Mouse (Mus musculus) inflammation-experienced regulatory T-cells, adult 6 months (primary cell): Measurements from ENCODE around the gene Dffb. TPM values are rescaled to one million over a fixed set of nuclear protein-coding genes. Genes with fewer than 3 reads are reported as not detected.
A peak's percentile ranks its signal among the peaks of the same experiment; 100 is the strongest.
"Not testable (repeated sequence)": the region's sequence is repeated elsewhere in the genome, so short reads cannot be mapped to it uniquely, and the experiment has no call there.

Source experiments
- ATAC-seq: one replicate; pipeline ENCODE4 v1.8.0; 2017
- polyA plus RNA-seq, 3 experiments: library from polyadenylated mRNA; unstranded; fragments of 100-300 nt; shearing (Covaris generic); gene quantifications; one replicate each; pipeline ENCODE4 v1.2.1; 2017

Gene Dffb
- polyA plus RNA-seq, 3 experiments from 2014 or later = 14.3 to 15.9 (median 15.5) TPM

DNA sequence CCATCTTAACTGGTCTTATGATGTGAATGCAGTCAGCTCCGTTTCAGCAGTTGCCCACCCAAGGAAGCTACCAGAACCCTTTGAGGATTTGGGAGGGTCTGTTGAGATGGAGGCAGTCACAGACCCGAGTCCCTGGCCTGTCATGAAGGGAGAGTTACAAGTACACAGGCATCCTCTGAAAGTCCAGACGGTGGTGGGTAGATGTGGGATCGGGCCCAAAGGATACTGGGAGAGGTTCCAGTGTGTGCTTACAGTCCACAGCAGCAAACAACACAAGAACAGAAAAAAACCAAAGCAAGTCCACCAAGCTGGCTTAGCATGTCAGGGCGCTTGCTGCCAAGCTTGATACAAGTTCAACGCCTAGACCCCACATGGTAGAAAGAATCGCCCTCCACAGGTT, 12.3 kb downstream of the Dffb start:
- no peak for ATAC-seq

DNA sequence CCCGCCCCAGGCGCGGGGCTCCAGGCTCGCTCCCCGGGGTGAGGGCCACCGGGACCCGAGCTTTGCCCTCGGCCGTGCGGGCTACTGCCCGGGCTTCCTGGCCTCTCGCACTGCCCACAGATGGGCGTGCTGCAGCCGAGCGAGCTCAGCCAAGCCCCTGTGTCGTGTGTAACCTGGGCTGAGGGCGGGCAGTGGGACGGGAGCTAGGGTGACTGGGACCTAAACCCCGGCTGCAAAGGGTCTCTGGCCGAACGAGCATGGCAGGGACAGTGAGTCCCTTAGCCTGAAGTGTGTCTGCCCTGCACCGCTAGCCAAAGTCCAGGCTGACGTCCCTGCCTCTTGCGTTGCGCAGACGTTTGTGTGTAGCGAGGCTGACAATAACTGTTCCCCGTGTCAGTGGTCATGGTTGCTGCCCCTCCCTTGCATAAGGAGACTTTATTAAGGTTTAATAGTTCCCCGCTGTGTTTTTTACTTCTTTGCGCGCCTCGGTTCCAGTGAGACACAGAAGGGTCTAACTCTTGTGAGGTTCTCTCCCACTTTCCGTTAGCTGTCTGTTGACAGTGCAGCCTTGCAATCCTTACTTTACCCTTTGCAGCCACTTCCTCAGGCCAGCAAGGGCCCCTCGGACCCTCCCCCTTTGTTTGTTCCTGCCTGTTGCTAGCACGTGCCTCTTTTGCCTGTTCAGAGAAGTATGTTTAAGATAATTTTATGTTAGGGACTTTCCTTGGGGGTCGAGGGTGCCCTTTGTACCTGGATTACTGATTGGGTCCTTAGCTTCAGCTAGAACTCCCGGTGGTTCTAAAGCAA, 17.3 kb downstream of the Dffb start:
- no peak for ATAC-seq

DNA sequence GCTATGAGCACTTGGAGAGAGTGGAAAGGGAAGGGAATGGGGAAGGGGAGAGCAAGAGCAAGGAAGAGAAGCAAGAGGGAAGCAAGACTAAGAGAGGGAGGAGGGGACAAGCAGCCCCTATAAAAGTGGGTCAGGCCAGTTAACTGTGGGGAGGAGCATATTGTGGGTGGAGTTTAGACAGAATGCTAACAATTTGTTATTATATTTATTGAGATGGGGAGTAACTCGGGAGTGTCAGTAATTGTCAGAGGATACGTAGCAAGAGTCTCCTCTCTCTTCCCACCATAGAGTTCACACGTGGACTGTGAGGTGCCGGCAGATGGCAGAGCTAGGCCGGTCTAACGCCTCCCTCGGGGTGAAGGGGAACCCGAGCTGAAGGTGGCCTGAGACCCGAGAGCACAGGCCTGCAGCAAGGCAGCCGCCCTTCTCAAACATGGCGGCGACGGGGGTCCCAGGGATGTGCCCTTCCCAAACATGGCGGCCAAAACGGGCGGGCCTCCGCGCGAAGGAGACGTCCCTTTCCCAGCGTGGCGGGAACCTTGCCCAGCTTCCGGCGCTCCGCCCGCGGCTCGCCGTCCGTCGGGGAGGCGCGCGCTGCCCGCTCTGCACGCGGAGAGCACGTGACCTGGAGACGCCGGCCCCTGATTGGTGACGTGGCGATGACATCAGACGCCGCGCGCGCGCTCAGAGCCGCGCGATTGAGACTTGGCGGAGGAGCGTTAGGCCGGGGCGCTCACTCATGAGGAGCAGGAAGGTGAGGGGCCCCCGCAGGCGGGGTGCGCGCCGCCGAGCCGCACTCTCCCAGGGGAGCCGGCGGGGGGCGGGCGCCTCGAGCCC, 18.1 kb downstream of the Dffb start, which contains the start of gene A430005L14Rik:
Gene A430005L14Rik, plus strand, starts transcription at position 669 of the 837 bp plus-strand sequence.
- ATAC-seq = peak; percentile 96

DNA sequence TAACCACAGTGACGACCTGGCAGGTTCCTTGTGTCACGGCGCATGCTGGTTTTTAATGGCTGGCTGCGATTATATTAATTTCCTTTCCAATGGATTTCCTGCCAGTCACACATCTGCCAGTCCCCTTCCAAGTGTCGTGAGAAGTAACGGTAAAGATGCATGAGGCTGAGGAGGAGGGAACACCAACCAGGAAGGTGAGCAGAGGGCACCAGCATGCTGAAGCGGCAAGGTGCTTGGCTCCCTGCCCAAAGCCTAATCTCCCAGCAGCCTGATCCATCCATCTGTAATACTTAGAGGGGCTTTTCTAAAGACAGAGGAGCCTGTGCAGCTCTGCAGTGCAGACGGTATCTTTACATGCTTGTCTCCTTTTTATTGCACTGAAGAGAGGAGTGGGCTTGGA, 19.3 kb downstream of the Dffb start:
- ATAC-seq = no peak

DNA sequence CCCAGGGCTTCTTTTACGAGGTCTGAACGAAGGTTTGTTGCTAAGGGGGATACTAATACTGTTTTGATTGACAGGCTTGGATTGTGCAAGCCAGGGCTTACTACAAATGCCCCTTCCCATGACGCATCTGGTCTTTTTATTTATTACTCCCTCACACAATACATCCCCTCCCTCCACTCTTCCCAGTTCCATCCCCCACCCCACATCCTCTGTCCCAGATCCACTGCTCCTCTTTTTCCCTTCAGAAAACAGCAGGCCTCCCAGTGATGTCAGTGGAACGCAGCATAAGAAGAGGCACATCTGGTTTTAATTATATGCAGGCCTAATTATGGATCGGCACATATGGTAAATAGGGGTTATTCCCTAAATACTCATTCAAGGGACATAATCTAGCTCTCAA, 23.2 kb downstream of the Dffb start:
- ATAC-seq = no peak

DNA sequence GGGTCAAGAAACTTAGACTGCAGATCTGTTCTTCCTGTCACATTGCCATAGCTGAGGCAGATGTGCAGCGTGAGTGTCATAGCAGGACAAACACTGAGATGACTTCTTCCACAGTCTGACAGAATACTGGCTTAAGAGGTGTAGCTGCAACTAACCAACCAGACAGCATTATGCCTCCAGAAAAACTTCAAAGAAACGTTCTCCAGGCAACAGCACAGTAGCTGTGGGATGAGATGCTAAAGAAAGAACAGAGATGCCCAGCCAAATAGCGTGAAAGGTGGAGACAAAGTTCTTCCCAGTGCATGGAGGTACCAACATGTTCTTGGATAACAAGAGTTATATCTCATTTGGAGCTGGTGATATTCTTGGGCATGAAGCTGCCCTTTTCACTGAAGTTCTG, 23.8 kb downstream of the Dffb start:
- ATAC-seq = no peak

DNA sequence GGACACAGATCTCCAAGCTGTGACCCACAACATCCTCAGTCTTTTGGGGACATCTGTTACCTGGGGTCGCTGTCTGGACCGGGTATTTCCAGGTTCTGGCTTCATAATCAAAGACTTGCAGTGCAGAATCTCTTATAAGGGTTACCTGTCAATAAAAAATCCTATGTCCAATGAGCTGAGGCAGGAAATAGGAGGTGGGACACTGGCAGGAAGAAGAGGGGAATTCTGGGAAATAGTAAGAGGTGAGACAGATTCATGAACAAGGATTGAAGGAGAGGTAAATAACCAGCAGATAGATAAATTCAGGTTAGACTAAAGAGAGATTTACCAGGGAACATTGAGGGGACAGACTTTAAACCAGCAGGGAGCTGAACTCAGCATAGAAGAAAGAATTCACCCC, 24.6 kb downstream of the Dffb start:
- ATAC-seq = no peak

DNA sequence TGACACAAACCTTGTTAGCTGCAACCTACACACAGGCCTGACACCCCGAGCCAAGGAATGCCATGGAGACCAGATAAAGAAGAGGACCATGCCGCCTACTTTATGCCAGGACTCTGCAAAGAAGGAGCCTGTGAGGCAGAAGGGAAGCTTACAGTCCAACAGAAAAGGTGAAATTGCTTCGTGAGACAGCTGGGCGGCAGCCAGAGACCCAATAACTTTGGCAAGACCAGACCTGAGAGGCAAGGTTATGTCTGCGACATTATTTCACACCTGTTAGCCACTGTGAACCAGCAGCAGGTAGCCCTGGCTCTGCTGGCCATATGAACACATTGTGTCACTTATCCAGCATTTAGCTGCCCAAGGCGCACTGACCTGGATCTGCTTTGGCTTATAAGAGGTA, 29.2 kb downstream of the Dffb start:
- no peak for ATAC-seq

DNA sequence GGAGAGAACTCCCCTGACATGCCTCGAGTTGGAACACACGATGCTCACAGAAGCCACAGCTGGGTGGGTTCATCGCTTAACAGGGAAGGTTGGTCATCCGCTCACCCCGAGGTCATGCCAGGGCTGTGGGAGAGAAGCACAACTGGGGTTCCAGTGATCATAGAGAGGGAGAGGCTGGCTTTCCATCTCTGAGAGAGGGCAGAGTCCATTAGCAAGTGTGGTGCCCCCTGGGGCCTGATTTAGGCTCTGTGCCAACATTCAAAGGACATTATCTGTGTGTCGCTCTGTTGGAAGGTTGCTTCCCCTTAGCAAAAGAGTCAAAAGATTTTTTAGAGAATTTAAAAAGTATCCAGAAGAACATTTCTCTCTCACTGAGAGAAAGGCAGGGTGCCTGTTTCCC, 30.7 kb downstream of the Dffb start:
- ATAC-seq = no peak

DNA sequence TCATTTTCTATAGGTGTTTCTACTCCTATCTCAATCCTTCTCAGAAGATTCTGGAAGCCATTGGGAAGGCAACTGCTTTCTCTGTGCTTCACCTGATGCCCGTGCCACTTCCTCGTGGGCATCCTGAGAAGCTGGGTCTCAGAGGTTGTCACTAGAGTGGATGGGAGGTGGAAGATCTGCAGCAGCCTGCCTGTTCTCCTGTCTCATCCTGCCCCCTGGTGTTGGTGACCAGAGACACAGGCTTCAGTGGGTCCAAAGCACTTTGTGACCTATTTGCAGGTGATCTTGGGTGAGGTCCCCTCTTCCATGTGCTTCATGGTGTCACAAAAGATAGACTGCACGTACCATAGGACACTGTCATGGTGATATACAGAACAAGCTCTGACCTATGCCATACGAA, 31.7 kb downstream of the Dffb start:
- ATAC-seq = no peak

DNA sequence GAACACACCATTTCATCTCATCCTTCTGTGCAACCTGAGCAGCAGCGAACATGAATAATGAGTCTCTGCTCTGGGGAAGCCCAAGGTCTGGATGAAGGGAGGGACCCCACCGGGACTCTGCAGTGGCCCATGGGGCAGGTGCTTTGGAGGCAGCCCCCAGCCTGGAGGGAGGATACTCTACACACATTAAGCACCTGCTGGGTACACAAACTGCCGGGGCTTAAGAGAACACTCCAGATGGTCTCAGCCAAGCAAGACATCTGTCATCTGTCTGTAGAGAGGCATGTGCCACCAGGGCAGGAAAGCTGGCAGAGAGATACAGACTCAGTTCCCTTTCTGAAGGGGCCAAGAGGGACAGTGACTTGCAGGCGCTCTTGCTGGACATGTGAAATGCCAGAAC, 45.0 kb downstream of the Dffb start:
- ATAC-seq = no peak

DNA sequence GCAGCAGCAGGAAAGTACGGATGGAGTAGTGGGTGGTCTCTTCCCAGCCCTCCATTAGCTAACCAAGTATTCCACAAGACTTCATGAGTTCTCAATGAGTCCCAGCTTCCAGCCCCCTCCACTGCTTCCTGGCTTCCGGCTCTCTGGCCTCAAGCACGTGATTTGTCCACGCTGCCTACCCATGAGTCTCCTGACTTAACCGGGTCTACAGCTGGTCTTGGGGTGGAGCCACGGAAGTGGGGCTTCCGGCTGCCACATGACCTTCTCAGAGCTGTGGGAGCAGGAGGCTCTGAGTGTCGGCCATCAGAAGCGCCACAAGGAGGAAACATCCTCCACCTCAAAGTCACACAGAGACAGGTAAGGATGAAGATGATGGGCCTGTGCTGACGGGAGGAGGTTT, 45.5 kb downstream of the Dffb start:
- no peak for ATAC-seq

DNA sequence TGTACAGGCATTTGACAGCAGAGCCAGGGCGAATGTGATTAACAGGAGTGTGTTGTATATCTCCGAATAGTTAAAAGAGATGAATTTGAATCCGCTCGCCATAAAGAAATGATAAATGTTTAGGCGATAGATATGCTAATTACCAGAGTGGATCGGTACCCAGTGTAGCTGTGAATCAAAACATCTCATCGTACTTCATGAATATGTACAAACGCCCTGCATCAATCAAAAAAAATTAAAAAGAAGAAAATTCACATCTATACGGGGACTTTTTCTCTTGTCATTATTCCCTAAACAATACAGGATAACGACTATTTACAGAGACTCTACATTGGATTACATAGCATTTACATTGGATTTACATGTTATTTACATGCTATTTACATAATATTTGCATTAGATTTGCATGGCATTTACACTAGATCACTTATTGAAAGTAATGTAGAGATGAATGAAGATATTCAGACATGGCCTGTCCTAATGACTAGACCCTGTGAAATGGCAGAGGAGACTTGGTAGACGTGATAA, 46.1 kb downstream of the Dffb start:
- no peak for ATAC-seq

DNA sequence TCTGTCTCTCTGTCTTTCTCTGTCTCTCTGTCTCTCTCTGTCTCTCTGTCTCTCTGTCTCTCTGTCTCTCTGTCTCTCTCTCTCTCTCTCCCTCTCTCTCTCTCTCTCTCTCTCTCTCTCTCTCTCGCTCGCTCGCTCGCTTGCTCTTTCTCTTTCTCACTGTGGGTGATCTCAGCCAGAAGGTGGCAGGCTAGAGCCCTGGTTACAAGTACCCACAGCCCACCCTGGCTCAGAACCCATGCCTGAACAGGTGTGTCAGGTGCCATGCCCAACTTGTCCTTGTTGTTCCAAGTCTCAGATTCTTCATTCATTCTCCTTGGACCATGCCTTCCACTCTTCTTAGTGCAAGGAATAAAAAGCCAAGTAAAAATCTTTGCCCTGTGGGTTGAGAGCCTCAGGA, 52.8 kb downstream of the Dffb start:
- ATAC-seq = not testable (repeated sequence)

DNA sequence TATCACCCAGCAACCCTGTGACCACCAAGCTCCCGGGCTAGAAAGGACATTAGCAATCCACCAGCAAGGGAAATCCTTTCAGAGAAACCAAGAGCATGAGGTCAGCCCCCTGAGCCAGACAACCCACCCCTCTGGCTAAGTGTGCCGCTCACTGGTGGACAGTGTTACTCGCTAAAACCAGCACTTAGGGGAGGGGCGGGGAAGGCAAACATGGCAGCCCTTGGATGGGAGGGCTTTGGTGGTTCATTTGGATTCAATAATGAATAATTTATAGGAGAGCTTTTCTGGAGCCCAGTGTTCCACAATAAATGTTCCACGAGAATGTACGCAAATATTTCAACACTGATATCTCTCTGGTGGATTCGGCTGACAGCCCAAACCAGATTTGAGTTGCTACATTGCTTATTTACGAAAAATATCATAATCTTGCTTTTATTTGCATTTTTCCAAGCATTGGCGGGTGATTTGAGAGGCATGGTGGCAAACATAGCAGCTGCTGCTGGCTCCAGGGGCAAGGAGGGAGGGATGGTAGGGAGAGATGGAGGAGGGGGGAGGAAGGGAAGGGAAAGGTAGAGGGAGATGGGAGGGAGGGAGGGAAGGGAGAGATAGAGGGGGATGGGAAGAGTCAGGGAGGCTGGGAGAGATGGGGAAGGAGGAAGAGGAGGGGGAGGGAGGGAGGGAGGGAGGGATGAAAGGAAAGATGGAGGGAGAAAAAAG, 54.3 kb downstream of the Dffb start:
- no peak for ATAC-seq

DNA sequence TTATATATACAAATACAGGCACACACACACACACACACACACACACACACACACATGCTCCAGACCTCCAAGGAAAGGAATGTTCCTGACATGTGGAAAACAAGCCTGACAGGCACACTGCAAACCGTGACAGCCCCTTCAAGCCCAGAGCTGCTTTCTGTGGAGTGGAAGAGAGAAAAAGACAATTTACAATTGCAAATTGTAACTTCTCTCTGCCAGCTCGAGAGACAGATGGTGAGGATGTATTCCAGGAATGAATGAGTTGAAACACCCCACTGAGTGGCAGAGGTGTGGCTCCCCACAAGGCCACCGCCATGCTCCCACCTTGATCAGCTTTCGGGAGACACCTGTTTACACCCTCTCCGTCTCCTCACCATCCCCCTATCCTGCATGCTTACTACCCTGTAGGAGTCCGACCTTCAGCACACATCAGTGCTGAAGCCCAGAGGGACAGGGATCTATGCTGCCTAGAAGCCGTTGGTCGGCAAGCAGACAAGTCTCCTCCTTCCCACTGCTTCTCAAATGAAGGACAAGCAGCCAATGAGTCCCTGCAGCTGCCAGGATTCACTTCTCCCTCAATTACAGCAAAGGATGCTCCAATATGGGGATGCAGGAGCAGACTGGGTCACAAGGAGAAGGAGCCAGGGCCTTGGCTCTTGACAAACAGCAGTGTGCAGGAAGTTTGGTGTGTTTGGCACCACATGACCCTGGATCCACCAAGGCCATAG, 57.0 kb downstream of the Dffb start:
- ATAC-seq = no peak

Other genes starting within 250 kb of the Dffb start
- 100 to 1,000 TPM in 1 of 3 experiments, 10 to 100 TPM in 2; 92.0 to 101 (median 97.8) TPM for gene A430005L14Rik, start 17.9 kb downstream of the Dffb start, polyA plus RNA-seq
- 1 to 10 TPM; 3.3 to 4.2 (median 3.6) TPM for gene Cep104, start 68 bp upstream of the Dffb start, polyA plus RNA-seq
- gene Lrrc47, start 36.6 kb upstream of the Dffb start, polyA plus RNA-seq = 1 to 10 TPM; 4.8 to 6.2 (median 6.2) TPM
- gene Smim1, start 51.1 kb upstream of the Dffb start, polyA plus RNA-seq = 1 to 10 TPM in 1 of 3 experiments, under 1 TPM in 1, not detected in 1; 0.66 to 1.3 TPM
- not detected for gene Ccdc27, start 67.6 kb upstream of the Dffb start, polyA plus RNA-seq
- gene Trp73, start 165.1 kb upstream of the Dffb start, polyA plus RNA-seq = under 1 TPM in 1 of 3 experiments, not detected in 2; 0.34 TPM
- 10 to 100 TPM; 24.9 to 35.1 (median 30.7) TPM for gene Wrap73, start 167.2 kb upstream of the Dffb start, polyA plus RNA-seq
- 10 to 100 TPM; 21.9 to 30.4 (median 25.3) TPM for gene Tprgl, start 185.5 kb upstream of the Dffb start, polyA plus RNA-seq
- not detected for gene Megf6, start 195.6 kb upstream of the Dffb start, polyA plus RNA-seq